Mouse (Mus musculus): ENCODE results near the gene Smg1.

DNA sequence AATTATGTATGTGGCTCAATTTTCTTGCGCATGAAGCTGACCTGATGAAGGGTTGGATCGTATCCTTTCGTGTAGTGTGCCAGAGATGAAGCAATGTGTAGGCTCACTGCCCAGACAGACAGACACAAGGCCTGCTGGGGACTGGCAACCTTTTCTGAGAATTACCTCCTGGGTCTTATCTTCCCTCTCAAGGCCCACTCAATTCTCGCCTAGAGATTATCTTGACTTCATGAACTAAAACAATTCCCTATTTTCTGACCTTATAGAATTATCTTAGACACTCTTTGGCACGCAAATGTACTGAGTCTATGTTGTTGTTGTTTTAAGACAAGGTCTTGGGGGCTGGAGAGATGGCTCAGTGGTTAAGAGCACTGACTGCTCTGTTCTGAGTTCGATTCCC is 22.6 kb upstream of the Smg1 start:
- TF ChIP-seq TAL1 (IDR thresholded peaks at IDR 0.05; ENCODE audit: low read length) (no peak), GATA1 (IDR thresholded peaks at IDR 0.05; ENCODE audit: low read length) (no peak)
